Mouse (Mus musculus) liver, embryonic 14.5 days (tissue): ENCODE measurements around the gene Baiap2.

Source experiments
- CTCF ChIP-seq: IDR thresholded peaks from 2 replicates; pipeline ENCODE4 v1.5.1; 2016; ENCODE audit warnings: antibody characterized with exemption, low read depth, control low read depth
- EP300 ChIP-seq: IDR thresholded peaks from 2 replicates; pipeline ENCODE4 v1.6.1; 2016; ENCODE audit warnings: antibody characterized with exemption, low read depth

DNA sequence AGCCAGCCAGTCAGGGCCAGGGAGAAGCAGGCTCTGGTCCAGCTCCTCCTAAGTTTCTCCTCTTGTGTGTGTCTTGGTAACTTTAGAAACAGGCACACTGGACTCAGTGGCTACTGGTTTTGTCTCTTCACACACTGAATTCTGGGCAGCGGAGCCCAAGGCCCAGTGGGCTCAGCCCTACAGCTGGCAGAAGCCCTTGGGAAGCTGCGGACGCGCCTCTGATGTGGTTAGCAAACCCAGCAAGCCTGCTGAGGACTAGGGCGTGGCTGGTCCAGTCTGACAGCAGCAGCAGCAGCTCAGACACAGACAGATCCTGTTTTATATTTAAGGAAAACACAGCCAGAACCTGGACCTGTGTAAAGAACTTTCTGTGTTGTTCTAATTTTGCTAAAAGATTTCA, 59.5 kb downstream of the Baiap2 start:
- TF ChIP-seq CTCF (no peak), EP300 (no peak)
